Mouse (Mus musculus) MEL (cell line): Measurements from ENCODE around the gene Dlx6. TPM values are rescaled to one million over a fixed set of nuclear protein-coding genes. Genes with fewer than 3 reads are reported as not detected.

ENCODE experiments used
- DNase-seq: peaks from one replicate; pipeline ENCODE4 v3.0.0; 2011; ENCODE audit warnings: low read depth, low spot score
- H3K27ac ChIP-seq: 2 replicates; pipeline ENCODE4 v1.5.1; 2012; ENCODE audit warnings: low read depth, mild to moderate bottlenecking, control low read depth, low read length, moderate library complexity; ENCODE audit not compliant: control insufficient read depth
- H3K27me3 ChIP-seq, 2 experiments: fragments of 150-350 bp in 1 of 2; sonication (generic) in 1 of 2; 2 replicates each; pipeline ENCODE4 v1.6.1; 2012; ENCODE audit warnings: low read length in 2 of 2, mild to moderate bottlenecking in 2 of 2, improper control_type of control experiment in 1 of 2, moderate library complexity in 1 of 2; ENCODE audit not compliant: insufficient read depth in 2 of 2, control insufficient read depth in 1 of 2
- H3K36me3 ChIP-seq, 2 experiments: 2 replicates each; pipeline ENCODE4 v1.6.1; 2012 to 2014; ENCODE audit warnings: low read length in 2 of 2, improper control_type of control experiment in 1 of 2, inconsistent platforms in 1 of 2, mild to moderate bottlenecking in 1 of 2; ENCODE audit not compliant: insufficient read depth in 2 of 2, control insufficient read depth in 1 of 2
- H3K4me1 ChIP-seq, 2 experiments: fragments of 150-350 bp in 1 of 2; sonication (generic) in 1 of 2; 2 replicates each; pipeline ENCODE4 v1.6.1; 2012; ENCODE audit warnings: low read length in 2 of 2, improper control_type of control experiment in 1 of 2, mild to moderate bottlenecking in 1 of 2; ENCODE audit not compliant: insufficient read depth in 2 of 2, control insufficient read depth in 1 of 2
- H3K4me3 ChIP-seq, 2 experiments: fragments of 150-350 bp in 1 of 2; sonication (generic) in 1 of 2; 2 replicates each; pipeline ENCODE4 v1.5.1; 2012; ENCODE audit warnings: low read depth in 2 of 2, low read length in 2 of 2, mild to moderate bottlenecking in 2 of 2, moderate library complexity in 2 of 2, control low read depth in 1 of 2, improper control_type of control experiment in 1 of 2; ENCODE audit not compliant: control insufficient read depth in 1 of 2, insufficient read depth in 1 of 2
- H3K79me2 ChIP-seq: 2 replicates; pipeline ENCODE4 v1.6.1; 2012; ENCODE audit warnings: mild to moderate bottlenecking, low read length, moderate library complexity; ENCODE audit not compliant: control insufficient read depth, poor library complexity, insufficient read depth
- H3K9ac ChIP-seq: 2 replicates; pipeline ENCODE4 v1.6.1; 2012; ENCODE audit warnings: low read depth, mild to moderate bottlenecking, control low read depth, low read length, moderate library complexity; ENCODE audit not compliant: control insufficient read depth, poor library complexity, severe bottlenecking
- H3K9me3 ChIP-seq: fragments of 150-350 bp; sonication (generic); replicated peaks from 2 replicates; pipeline ENCODE4 v1.6.1; 2012; ENCODE audit warnings: mild to moderate bottlenecking, low read length, improper control_type of control experiment, moderate library complexity; ENCODE audit not compliant: insufficient read depth
- CTCF ChIP-seq, 3 experiments: IDR thresholded peaks in 2 of 3; conservative IDR thresholded peaks in 1 of 3; 2 replicates each; pipeline ENCODE4 v1.5.1; 2011 to 2012; ENCODE audit warnings: low read length in 3 of 3, low read depth in 2 of 3, mild to moderate bottlenecking in 2 of 3, improper control_type of control experiment in 1 of 3, inconsistent platforms in 1 of 3, mixed read lengths in 1 of 3, moderate library complexity in 1 of 3; ENCODE audit not compliant: control insufficient read depth in 1 of 3, insufficient read depth in 1 of 3, poor library complexity in 1 of 3, severe bottlenecking in 1 of 3
- ELF1 ChIP-seq: IDR thresholded peaks from 2 replicates; pipeline ENCODE4 v1.6.1; 2014; ENCODE audit warnings: low read depth, mild to moderate bottlenecking, inconsistent platforms, low read length, improper control_type of control experiment, moderate library complexity
- EP300 ChIP-seq, 2 experiments: IDR thresholded peaks; 2 replicates each; pipeline ENCODE4 v1.6.1; 2011; ENCODE audit warnings: improper control_type of control experiment in 2 of 2, low read length in 2 of 2, low read depth in 1 of 2, mild to moderate bottlenecking in 1 of 2
- ETS1 ChIP-seq: IDR thresholded peaks from 2 replicates; pipeline ENCODE4 v1.6.1; 2012; ENCODE audit warnings: low read depth, mild to moderate bottlenecking, inconsistent platforms, low read length, improper control_type of control experiment, moderate library complexity
- JUND ChIP-seq: IDR thresholded peaks from 2 replicates; pipeline ENCODE4 v1.6.1; 2011; ENCODE audit warnings: low read depth, mild to moderate bottlenecking, improper control_type of control experiment, low read length
- KAT2A ChIP-seq: conservative IDR thresholded peaks from 2 replicates; pipeline ENCODE4 v1.6.1; 2012; ENCODE audit warnings: low read depth, low read length, improper control_type of control experiment, inconsistent platforms
- MAFK ChIP-seq: IDR thresholded peaks from 2 replicates; pipeline ENCODE4 v1.6.1; 2011; ENCODE audit warnings: low read depth, mild to moderate bottlenecking, low read length, improper control_type of control experiment, borderline replicate concordance
- MAZ ChIP-seq: IDR thresholded peaks from 2 replicates; pipeline ENCODE4 v1.6.1; 2012; ENCODE audit warnings: low read depth, mild to moderate bottlenecking, inconsistent platforms, low read length, improper control_type of control experiment
- MYC ChIP-seq: IDR thresholded peaks from 2 replicates; pipeline ENCODE4 v1.6.1; 2011; ENCODE audit warnings: low read depth, mild to moderate bottlenecking, low read length, improper control_type of control experiment, moderate library complexity
- NRF1 ChIP-seq: IDR thresholded peaks from 2 replicates; pipeline ENCODE4 v1.6.1; 2014; ENCODE audit warnings: low read depth, mild to moderate bottlenecking, inconsistent platforms, low read length, improper control_type of control experiment, moderate library complexity; ENCODE audit not compliant: poor library complexity, insufficient read depth, severe bottlenecking
- POLR2A ChIP-seq, 2 experiments: IDR thresholded peaks; 2 replicates each; pipeline ENCODE4 v1.6.1; 2011 to 2012; ENCODE audit warnings: low read length in 2 of 2, mild to moderate bottlenecking in 2 of 2, control low read depth in 1 of 2, improper control_type of control experiment in 1 of 2, low read depth in 1 of 2, moderate library complexity in 1 of 2; ENCODE audit not compliant: control insufficient read depth in 1 of 2, insufficient read depth in 1 of 2, poor library complexity in 1 of 2
- POLR2AphosphoS2 ChIP-seq: IDR thresholded peaks from 2 replicates; pipeline ENCODE4 v1.6.1; 2011; ENCODE audit warnings: low read length, improper control_type of control experiment
- POLR2AphosphoS5 ChIP-seq: IDR thresholded peaks from 2 replicates; pipeline ENCODE4 v1.6.1; 2012; ENCODE audit warnings: low read depth, borderline replicate concordance, mild to moderate bottlenecking, inconsistent platforms, low read length, moderate library complexity, mixed read lengths
- SIN3A ChIP-seq: IDR thresholded peaks from 2 replicates; pipeline ENCODE4 v1.6.1; 2012; ENCODE audit warnings: low read length, improper control_type of control experiment, inconsistent platforms
- SMC3 ChIP-seq: IDR thresholded peaks from 2 replicates; pipeline ENCODE4 v1.6.1; 2011; ENCODE audit warnings: low read depth, low read length, improper control_type of control experiment
- TBP ChIP-seq: IDR thresholded peaks from 2 replicates; pipeline ENCODE4 v1.8.0; 2011; ENCODE audit warnings: low read depth, low read length, improper control_type of control experiment
- UBTF ChIP-seq: IDR thresholded peaks from 2 replicates; pipeline ENCODE4 v1.6.1; 2012; ENCODE audit warnings: low read depth, mild to moderate bottlenecking, inconsistent platforms, low read length, improper control_type of control experiment, moderate library complexity, borderline replicate concordance; ENCODE audit not compliant: insufficient read depth
- USF2 ChIP-seq, 2 experiments: IDR thresholded peaks; 2 replicates each; pipeline ENCODE4 v1.6.1; 2011 to 2012; ENCODE audit warnings: improper control_type of control experiment in 2 of 2, low read length in 2 of 2, borderline replicate concordance in 1 of 2, inconsistent platforms in 1 of 2, low read depth in 1 of 2, mild to moderate bottlenecking in 1 of 2; ENCODE audit not compliant: insufficient read depth in 1 of 2
- ZC3H11A ChIP-seq: IDR thresholded peaks from 2 replicates; pipeline ENCODE4 v1.6.1; 2012; ENCODE audit warnings: low read depth, mild to moderate bottlenecking, inconsistent platforms, low read length, improper control_type of control experiment
- ZKSCAN1 ChIP-seq: IDR thresholded peaks from 2 replicates; pipeline ENCODE4 v1.6.1; 2012; ENCODE audit warnings: low read depth, mild to moderate bottlenecking, inconsistent platforms, low read length, improper control_type of control experiment, moderate library complexity
- ZMIZ1 ChIP-seq: IDR thresholded peaks from 2 replicates; pipeline ENCODE4 v1.6.1; 2012; ENCODE audit warnings: low read depth, mild to moderate bottlenecking, inconsistent platforms, low read length, improper control_type of control experiment, moderate library complexity
- ZNF384 ChIP-seq: IDR thresholded peaks from 2 replicates; pipeline ENCODE4 v1.6.1; 2012; ENCODE audit warnings: low read depth, mild to moderate bottlenecking, inconsistent platforms, low read length, improper control_type of control experiment
- polyA plus RNA-seq, 2 experiments: library from polyadenylated mRNA; stranded (reverse) in 1 of 2; unstranded in 1 of 2; fragments of >175 nt in 1 of 2; fragments of >200 nt in 1 of 2; gene quantifications; 2 replicates each; pipeline versions ENCODE4 v1.2.1 to v1.2.4; 2012; ENCODE audit warnings: low replicate concordance in 2 of 2, low read depth in 1 of 2; ENCODE audit not compliant: insufficient read length in 2 of 2, insufficient read depth in 1 of 2, missing spikeins in 1 of 2
- total RNA-seq: library from RNA; depleted of rRNA; stranded (reverse); fragments of 300-350 nt; gene quantifications from 2 replicates; pipeline ENCODE4 v1.2.3, GENCODE M21; 2012

Gene Dlx6
- total and polyA plus RNA-seq, 3 experiments, result not detected

GRCm38 (mm10) chr6:6874073-6874771 lies 11.1 kb downstream of the Dlx6 start:
- Histone ChIP-seq H3K27me3 (no peaks in the 10 kb centered on the region), H3K36me3 (no peaks in the 10 kb centered on the region), H3K4me1 (no peaks in the 10 kb centered on the region), H3K4me3 (no peak overlapping the region), H3K79me2 (no peaks in the 10 kb centered on the region), H3K9me3 (no peaks in the 10 kb centered on the region), H3K9ac (no peak overlapping the region), H3K27ac (no peak overlapping the region)
- TF ChIP-seq JUND (no peak), SIN3A (no peak), EP300 (IDR thresholded peaks at IDR 0.05; ENCODE audit: low read depth in 1 of 2, low read length in 2 of 2) (no peak), MAZ (no peak), ZC3H11A (no peak), ZNF384 (no peak), ZMIZ1 (no peak), MAFK (no peak), MYC (no peak), SMC3 (no peak), NRF1 (no peak), POLR2AphosphoS5 (no peak), USF2 (IDR thresholded peaks at IDR 0.05; ENCODE audit: borderline replicate concordance in 1 of 2, insufficient read depth in 1 of 2, low read depth in 1 of 2, low read length in 2 of 2) (no peak), KAT2A (no peak)
- no peak for DNase-seq

GRCm38 (mm10) chr6:6875136-6875535 lies 12.0 kb downstream of the Dlx6 start:
- no peaks in the 10 kb centered on the region for H3K36me3 ChIP-seq

More at GRCm38 (mm10) chr6:6875136-6875535, 12.0 kb downstream of the Dlx6 start:
- Histone ChIP-seq H3K4me3 (no peak overlapping the region), H3K9ac (no peak overlapping the region), H3K27ac (no peak overlapping the region), H3K27me3 (no peaks in the 10 kb centered on the region), H3K79me2 (no peaks in the 10 kb centered on the region), H3K4me1 (no peaks in the 10 kb centered on the region), H3K9me3 (no peaks in the 10 kb centered on the region)
- TF ChIP-seq SIN3A (no peak), POLR2AphosphoS2 (no peak), CTCF (IDR thresholded peaks at IDR 0.05 in 2 of 3, conservative IDR thresholded peaks at IDR 0.05 in 1 of 3; ENCODE audit: control insufficient read depth in 1 of 3, insufficient read depth in 1 of 3, low read depth in 2 of 3, low read length in 3 of 3, poor library complexity in 1 of 3, severe bottlenecking in 1 of 3) (no peak), ZKSCAN1 (no peak), EP300 (IDR thresholded peaks at IDR 0.05; ENCODE audit: low read depth in 1 of 2, low read length in 2 of 2) (no peak), ZNF384 (no peak), USF2 (IDR thresholded peaks at IDR 0.05; ENCODE audit: borderline replicate concordance in 1 of 2, insufficient read depth in 1 of 2, low read depth in 1 of 2, low read length in 2 of 2) (no peak), TBP (no peak), POLR2A (IDR thresholded peaks at IDR 0.05; ENCODE audit: control insufficient read depth in 1 of 2, insufficient read depth in 1 of 2, low read depth in 1 of 2, low read length in 2 of 2, poor library complexity in 1 of 2) (no peak), ELF1 (no peak), ETS1 (no peak), UBTF (no peak)
- DNase-seq, result no peak
